Mouse (Mus musculus) liver, embryonic 13.5 days (tissue): ENCODE measurements around the gene Gm6993. TPM values are rescaled to one million over a fixed set of nuclear protein-coding genes. Genes with fewer than 3 reads are reported as not detected.
A peak's percentile ranks its signal among the peaks of the same experiment; 100 is the strongest.

Source experiments
- ATAC-seq: fragments of 200-750 bp; cut with Nextera tagmentation; 2 replicates; pipeline ENCODE4 v1.8.0; 2017; ENCODE audit warnings: low read depth, mild to moderate bottlenecking, moderate number of reproducible peaks, moderate library complexity
- DNase-seq: peaks from one replicate; pipeline ENCODE4 v3.0.0; 2022
- H3K27ac ChIP-seq: fragments of 300-500 bp; sonication (generic); 2 replicates; pipeline ENCODE4 v1.5.1; 2015; ENCODE audit warnings: moderate library complexity, mild to moderate bottlenecking, inconsistent platforms
- H3K27me3 ChIP-seq: fragments of 300-500 bp; sonication (generic); 2 replicates; pipeline ENCODE4 v1.6.1; 2015; ENCODE audit warnings: mild to moderate bottlenecking, inconsistent platforms
- H3K36me3 ChIP-seq: fragments of 300-500 bp; sonication (generic); 2 replicates; pipeline ENCODE4 v1.6.1; 2015; ENCODE audit warnings: mild to moderate bottlenecking, inconsistent platforms
- H3K4me1 ChIP-seq: fragments of 300-500 bp; sonication (generic); replicated peaks from 2 replicates; pipeline ENCODE4 v1.6.1; 2015; ENCODE audit warnings: inconsistent platforms
- H3K4me2 ChIP-seq: fragments of 300-500 bp; sonication (generic); 2 replicates; pipeline ENCODE4 v1.6.1; 2015; ENCODE audit warnings: inconsistent platforms, mild to moderate bottlenecking, moderate library complexity
- H3K4me3 ChIP-seq: fragments of 300-500 bp; sonication (generic); replicated peaks from 2 replicates; pipeline ENCODE4 v1.5.1; 2015; ENCODE audit warnings: mild to moderate bottlenecking, inconsistent platforms
- H3K9ac ChIP-seq: fragments of 300-500 bp; sonication (generic); 2 replicates; pipeline ENCODE4 v1.6.1; 2015; ENCODE audit warnings: mild to moderate bottlenecking, inconsistent platforms
- H3K9me3 ChIP-seq: fragments of 300-500 bp; sonication (generic); replicated peaks from 2 replicates; pipeline ENCODE4 v1.6.1; 2016; ENCODE audit warnings: inconsistent platforms
- WGBS: fragments of 180-500 bp; shearing (Covaris S2); methylation state at CpG from one replicate; pipeline ENCODE4 v1.1.7; 2015; ENCODE audit not compliant: insufficient replicate concordance; 5-methylcytosine and 5-hydroxymethylcytosine counted together
- polyA plus RNA-seq: library from polyadenylated mRNA; unstranded; fragments of >200 nt; fragmentation: Nextera tagmentation; extraction: Ambion mirVana; gene quantifications from 2 replicates; pipeline ENCODE4 v1.2.1, GENCODE M21; 2015

The Gm6993 gene
- polyA plus RNA-seq, 1 experiment from 2014 or later: not detected

GRCm38 (mm10) chr12:31241595-31242342, 1.2 kb downstream of the Gm6993 start:
- no peaks in the 10 kb centered on the region for H3K27me3 ChIP-seq
- H3K4me2 ChIP-seq: no peak overlapping the region
- H3K4me3 ChIP-seq: no peak overlapping the region
- H3K9me3 ChIP-seq: no peaks in the 10 kb centered on the region
- DNase-seq: no peak
- no peak overlapping the region for H3K9ac ChIP-seq
- H3K4me1 ChIP-seq: no peaks in the 10 kb centered on the region
- H3K36me3 ChIP-seq: no peaks in the 10 kb centered on the region
- ATAC-seq: no peak
- no peak overlapping the region for H3K27ac ChIP-seq
- WGBS: 61% methylated on average over 6 of the region's 6 CpGs

- Histone ChIP-seq H3K9ac (no peak overlapping the region), H3K9me3 (no peaks in the 10 kb centered on the region), H3K4me1 (no peaks in the 10 kb centered on the region), H3K27ac (no peak overlapping the region), H3K27me3 (no peaks in the 10 kb centered on the region), H3K36me3 (no peaks in the 10 kb centered on the region), H3K4me3 (no peak overlapping the region), H3K4me2 (no peak overlapping the region)
- WGBS: 59% methylated on average over 2 of the region's 2 CpGs
- DNase-seq (no peak), ATAC-seq (no peak)
Measured at GRCm38 (mm10) chr12:31244001-31244400, 3.4 kb downstream of the Gm6993 start.

GRCm38 (mm10) chr12:31244691-31245090, 4.1 kb downstream of the Gm6993 start:
- Histone ChIP-seq H3K36me3 (no peaks in the 10 kb centered on the region), H3K9me3 (no peaks in the 10 kb centered on the region), H3K4me1 (no peaks in the 10 kb centered on the region), H3K27me3 (no peaks in the 10 kb centered on the region), H3K9ac (no peak overlapping the region), H3K4me2 (no peak overlapping the region), H3K4me3 (no peak overlapping the region), H3K27ac (no peak overlapping the region)
- DNase-seq: no peak
- no peak for ATAC-seq
- WGBS: 77% methylated on average over 3 of the region's 3 CpGs

- no peaks in the 10 kb centered on the region for H3K9me3 ChIP-seq
- ATAC-seq (no peak), DNase-seq (no peak)
- H3K27me3 ChIP-seq: no peaks in the 10 kb centered on the region
- no peak overlapping the region for H3K4me2 ChIP-seq
- no peak overlapping the region for H3K4me3 ChIP-seq
- H3K9ac ChIP-seq: no peak overlapping the region
- 55% methylated on average over 3 of the region's 3 CpGs for WGBS
- no peaks in the 10 kb centered on the region for H3K4me1 ChIP-seq
- no peak overlapping the region for H3K27ac ChIP-seq
- no peaks in the 10 kb centered on the region for H3K36me3 ChIP-seq
Measured at GRCm38 (mm10) chr12:31246153-31246552, 5.6 kb downstream of the Gm6993 start.

GRCm38 (mm10) chr12:31246615-31247014, 6.0 kb downstream of the Gm6993 start:
- DNase-seq (no peak), ATAC-seq (no peak)
- H3K27me3 ChIP-seq: no peaks in the 10 kb centered on the region
- H3K4me2 ChIP-seq: no peak overlapping the region
- WGBS: 23% methylated on average over 3 of the region's 3 CpGs
- H3K27ac ChIP-seq: no peak overlapping the region
- no peak overlapping the region for H3K9ac ChIP-seq
- H3K4me3 ChIP-seq: no peak overlapping the region
- no peaks in the 10 kb centered on the region for H3K36me3 ChIP-seq
- no peaks in the 10 kb centered on the region for H3K4me1 ChIP-seq
- no peaks in the 10 kb centered on the region for H3K9me3 ChIP-seq

GRCm38 (mm10) chr12:31248165-31248564, 7.6 kb downstream of the Gm6993 start:
- WGBS: 41% methylated on average over 3 of the region's 3 CpGs
- Histone ChIP-seq H3K4me1 (no peaks in the 10 kb centered on the region), H3K36me3 (no peaks in the 10 kb centered on the region), H3K9ac (no peak overlapping the region), H3K9me3 (no peaks in the 10 kb centered on the region), H3K27ac (no peak overlapping the region), H3K4me3 (no peak overlapping the region), H3K4me2 (no peak overlapping the region), H3K27me3 (no peaks in the 10 kb centered on the region)
- ATAC-seq (no peak), DNase-seq (no peak)

- 36% methylated on average over 10 of the region's 10 CpGs for WGBS
- no peak overlapping the region for H3K9ac ChIP-seq
- no peaks in the 10 kb centered on the region for H3K27me3 ChIP-seq
- H3K4me1 ChIP-seq: no peaks in the 10 kb centered on the region
- no peak overlapping the region for H3K27ac ChIP-seq
- no peak overlapping the region for H3K4me2 ChIP-seq
- no peaks in the 10 kb centered on the region for H3K36me3 ChIP-seq
- ATAC-seq: no peak
- no peak for DNase-seq
- no peak overlapping the region for H3K4me3 ChIP-seq
- H3K9me3 ChIP-seq: no peaks in the 10 kb centered on the region
Measured at GRCm38 (mm10) chr12:31248681-31249080, 8.1 kb downstream of the Gm6993 start.

GRCm38 (mm10) chr12:31252259-31252658, 11.7 kb downstream of the Gm6993 start:
- Histone ChIP-seq H3K9me3 (no peaks in the 10 kb centered on the region), H3K36me3 (no peaks in the 10 kb centered on the region), H3K27me3 (no peaks in the 10 kb centered on the region), H3K4me1 (no peaks in the 10 kb centered on the region), H3K9ac (no peak overlapping the region), H3K4me2 (no peak overlapping the region), H3K27ac (no peak overlapping the region), H3K4me3 (no peak overlapping the region)
- DNase-seq: no peak
- ATAC-seq: no peak
- WGBS: 55% methylated on average over 4 of the region's 4 CpGs

- H3K4me2 ChIP-seq: no peak overlapping the region
- H3K4me3 ChIP-seq: no peak overlapping the region
- WGBS: 61% methylated on average over 8 of the region's 8 CpGs
- no peaks in the 10 kb centered on the region for H3K36me3 ChIP-seq
- ATAC-seq (no peak), DNase-seq (no peak)
- no peaks in the 10 kb centered on the region for H3K9me3 ChIP-seq
- H3K27ac ChIP-seq: no peak overlapping the region
- H3K27me3 ChIP-seq: no peaks in the 10 kb centered on the region
- no peak overlapping the region for H3K9ac ChIP-seq
- no peaks in the 10 kb centered on the region for H3K4me1 ChIP-seq
Measured at GRCm38 (mm10) chr12:31254978-31255377, 14.4 kb downstream of the Gm6993 start.

- H3K27me3 ChIP-seq: no peaks in the 10 kb centered on the region
- H3K4me2 ChIP-seq: no peak overlapping the region
- ATAC-seq (peak; percentile 76), DNase-seq (no peak)
- no peaks in the 10 kb centered on the region for H3K36me3 ChIP-seq
- WGBS: 68% methylated on average over 9 of the region's 9 CpGs
- no peak overlapping the region for H3K9ac ChIP-seq
- H3K4me3 ChIP-seq: no peak overlapping the region
- no peak overlapping the region for H3K27ac ChIP-seq
- H3K4me1 ChIP-seq: no peaks in the 10 kb centered on the region
- no peaks in the 10 kb centered on the region for H3K9me3 ChIP-seq
Measured at GRCm38 (mm10) chr12:31256121-31256903, 15.7 kb downstream of the Gm6993 start.

- H3K9me3 ChIP-seq: no peaks in the 10 kb centered on the region
- no peaks in the 10 kb centered on the region for H3K36me3 ChIP-seq
- peaks cover 42% of the 10 kb centered on the region for H3K27me3 ChIP-seq
- WGBS: 69% methylated on average over 3 of the region's 3 CpGs
- H3K4me2 ChIP-seq: no peak overlapping the region
- H3K4me1 ChIP-seq: no peaks in the 10 kb centered on the region
- DNase-seq: no peak
- no peak overlapping the region for H3K27ac ChIP-seq
- no peak for ATAC-seq
- H3K9ac ChIP-seq: no peak overlapping the region
- no peak overlapping the region for H3K4me3 ChIP-seq
Measured at GRCm38 (mm10) chr12:31261882-31262281, 21.3 kb downstream of the Gm6993 start.

GRCm38 (mm10) chr12:31263921-31264320, 23.4 kb downstream of the Gm6993 start:
- DNase-seq: no peak
- no peak overlapping the region for H3K4me3 ChIP-seq
- H3K4me1 ChIP-seq: no peaks in the 10 kb centered on the region
- 32% methylated on average over 7 of the region's 7 CpGs for WGBS
- no peaks in the 10 kb centered on the region for H3K36me3 ChIP-seq
- no peak overlapping the region for H3K9ac ChIP-seq
- H3K4me2 ChIP-seq: no peak overlapping the region
- H3K27ac ChIP-seq: no peak overlapping the region
- ATAC-seq: no peak
- H3K27me3 ChIP-seq: peaks cover 52% of the 10 kb centered on the region
- no peaks in the 10 kb centered on the region for H3K9me3 ChIP-seq
